Mouse (Mus musculus) kidney, postnatal 0 days (tissue): ENCODE data around the gene Pecr. TPM values are rescaled to one million over a fixed set of nuclear protein-coding genes. Genes with fewer than 3 reads are reported as not detected.
A peak's percentile ranks its signal among the peaks of the same experiment; 100 is the strongest.
"Not testable (repeated sequence)": the region's sequence is repeated elsewhere in the genome, so short reads cannot be mapped to it uniquely, and the experiment has no call there.

ENCODE experiments used
- ATAC-seq: fragments of 200-750 bp; cut with Nextera tagmentation; replicated peaks from 2 replicates; pipeline ENCODE4 v1.8.0; 2017; ENCODE audit warnings: low read depth, moderate number of reproducible peaks, moderate TSS enrichment, moderate library complexity; ENCODE audit not compliant: low FRiP score
- DNase-seq: peaks from one replicate; pipeline ENCODE4 v3.0.0-alpha.2; 2016; ENCODE audit warnings: low spot score
- H3K27ac ChIP-seq: fragments of 300-500 bp; sonication (generic); 2 replicates; pipeline ENCODE4 v1.5.1; 2014; ENCODE audit warnings: mild to moderate bottlenecking
- H3K27me3 ChIP-seq: fragments of 300-500 bp; sonication (generic); 2 replicates; pipeline ENCODE4 v1.6.1; 2014; ENCODE audit warnings: low read length, mixed read lengths; ENCODE audit not compliant: insufficient read depth
- H3K36me3 ChIP-seq: fragments of 300-500 bp; sonication (generic); 2 replicates; pipeline ENCODE4 v1.6.1; 2014; ENCODE audit warnings: low read length, mixed read lengths; ENCODE audit not compliant: insufficient read depth
- H3K4me1 ChIP-seq: fragments of 300-500 bp; sonication (generic); replicated peaks from 2 replicates; pipeline ENCODE4 v1.6.1; 2014; ENCODE audit warnings: antibody characterized with exemption, low read length, mixed read lengths; ENCODE audit not compliant: insufficient read depth
- H3K4me2 ChIP-seq: fragments of 300-500 bp; sonication (generic); 2 replicates; pipeline ENCODE4 v1.6.1; 2014; ENCODE audit warnings: mild to moderate bottlenecking, low read length, moderate library complexity, mixed read lengths
- H3K4me3 ChIP-seq: fragments of 300-500 bp; sonication (generic); replicated peaks from 2 replicates; pipeline ENCODE4 v1.5.1; 2014; ENCODE audit warnings: low read depth, low read length
- H3K9ac ChIP-seq: fragments of 300-500 bp; sonication (generic); 2 replicates; pipeline ENCODE4 v1.6.1; 2014; ENCODE audit warnings: low read depth, low read length
- H3K9me3 ChIP-seq: fragments of 300-500 bp; sonication (generic); replicated peaks from 2 replicates; pipeline ENCODE4 v1.6.1; 2016; ENCODE audit warnings: low read length, inconsistent platforms, mixed read lengths
- CTCF ChIP-seq: IDR thresholded peaks from 2 replicates; pipeline ENCODE4 v1.5.1; 2016; ENCODE audit warnings: antibody characterized with exemption, low read depth, mild to moderate bottlenecking, moderate library complexity
- WGBS: fragments of 180-500 bp; shearing (Covaris S2); extraction: QIAGEN DNeasy Blood & Tissue Kit; methylation state at CpG from one replicate; pipeline ENCODE4 v1.1.7; 2014; 5-methylcytosine and 5-hydroxymethylcytosine counted together
- polyA plus RNA-seq: library from polyadenylated mRNA; unstranded; fragments of >200 nt; fragmentation: Nextera tagmentation; extraction: Ambion mirVana; gene quantifications from 2 replicates; pipeline ENCODE4 v1.2.1, GENCODE M21; 2015

Pecr gene
- polyA plus RNA-seq, 1 experiment from 2014 or later: 82.0 TPM

- Histone ChIP-seq H3K27me3 (no peaks in the 10 kb centered on the region), H3K27ac (no peak overlapping the region), H3K4me2 (peak overlapping the region; percentile 59), H3K4me1 (0 out of 2 replicates have a peak, but pooled peaks cover 4% of the 10 kb centered on the region), H3K4me3 (peak overlapping the region; percentile 35), H3K36me3 (no peaks in the 10 kb centered on the region), H3K9me3 (no peaks in the 10 kb centered on the region), H3K9ac (peak overlapping the region; percentile 58; the same call in 1 of the 2 replicates)
- TF ChIP-seq CTCF: no peak
- DNase-seq (peak; percentile 29), ATAC-seq (no peak)
- 37% methylated on average over 11 of the region's 11 CpGs for WGBS
Observed at GRCm38 (mm10) chr1:72253881-72254491, 30.1 kb downstream of the Pecr start.

GRCm38 (mm10) chr1:72251806-72252205 is 32.3 kb downstream of the Pecr start:
- H3K27me3 ChIP-seq: no peaks in the 10 kb centered on the region
- no peak overlapping the region for H3K9ac ChIP-seq
- H3K27ac ChIP-seq: no peak overlapping the region
- no peak overlapping the region for H3K4me3 ChIP-seq
- no peaks in the 10 kb centered on the region for H3K9me3 ChIP-seq
- ATAC-seq: no peak
- 76% methylated on average over 1 of the region's 1 CpGs for WGBS
- no peak for TF ChIP-seq CTCF
- no peaks in the 10 kb centered on the region for H3K36me3 ChIP-seq
- 0 out of 2 replicates have a peak, but pooled peaks cover 4% of the 10 kb centered on the region for H3K4me1 ChIP-seq
- no peak for DNase-seq
- no peak overlapping the region for H3K4me2 ChIP-seq

- 54% methylated on average over 9 of the region's 9 CpGs for WGBS
- not testable (repeated sequence) for ATAC-seq, DNase-seq
Observed at GRCm38 (mm10) chr1:72248226-72248737, 35.8 kb downstream of the Pecr start.

GRCm38 (mm10) chr1:72244317-72245036 is 39.6 kb downstream of the Pecr start:
- no peaks in the 10 kb centered on the region for H3K9me3 ChIP-seq
- H3K27ac ChIP-seq: peak overlapping the region; percentile 97; the same call in 1 of the 2 replicates
- DNase-seq (peak; percentile 89), ATAC-seq (peak; percentile 87)
- H3K4me1 ChIP-seq: no peaks in the 10 kb centered on the region
- no peaks in the 10 kb centered on the region for H3K27me3 ChIP-seq
- H3K9ac ChIP-seq: no peak overlapping the region; the same call in 1 of the 2 replicates
- H3K4me3 ChIP-seq: peak overlapping the region; percentile 33; the same call in 1 of the 2 replicates
- H3K36me3 ChIP-seq: no peaks in the 10 kb centered on the region
- WGBS: 1% methylated on average over 12 of the region's 12 CpGs
- no peak for TF ChIP-seq CTCF
- peak overlapping the region; percentile 56 for H3K4me2 ChIP-seq

More at GRCm38 (mm10) chr1:72248226-72248737, 35.8 kb downstream of the Pecr start:
- H3K4me3 ChIP-seq, H3K27ac ChIP-seq, H3K27me3 ChIP-seq, H3K9ac ChIP-seq, H3K4me2 ChIP-seq, H3K4me1 ChIP-seq, H3K36me3 ChIP-seq, H3K9me3 ChIP-seq: not testable (repeated sequence)

- peak overlapping the region; percentile 97 for H3K27ac ChIP-seq
- peak overlapping the region; percentile 81 for H3K9ac ChIP-seq
- no peaks in the 10 kb centered on the region for H3K4me1 ChIP-seq
- ATAC-seq (peak; percentile 94), DNase-seq (peak; percentile 95)
- no peaks in the 10 kb centered on the region for H3K36me3 ChIP-seq
- H3K9me3 ChIP-seq: no peaks in the 10 kb centered on the region
- no peaks in the 10 kb centered on the region for H3K27me3 ChIP-seq
- TF ChIP-seq CTCF: peak; percentile 27; the same call in 1 of the 2 replicates
- 1% methylated on average over 44 of the region's 47 CpGs for WGBS
- peak overlapping the region; percentile 56 for H3K4me2 ChIP-seq
- peak overlapping the region; percentile 33 for H3K4me3 ChIP-seq
Observed at GRCm38 (mm10) chr1:72243656-72244316, 40.3 kb downstream of the Pecr start.

- H3K27me3 ChIP-seq: no peaks in the 10 kb centered on the region
- H3K9me3 ChIP-seq: no peaks in the 10 kb centered on the region
- WGBS: 91% methylated on average over 5 of the region's 5 CpGs
- no peak for ATAC-seq
- H3K36me3 ChIP-seq: no peaks in the 10 kb centered on the region
- H3K27ac ChIP-seq: no peak overlapping the region
- H3K4me2 ChIP-seq: no peak overlapping the region
- no peak overlapping the region for H3K9ac ChIP-seq
- DNase-seq: no peak
- no peaks in the 10 kb centered on the region for H3K4me1 ChIP-seq
- no peak overlapping the region for H3K4me3 ChIP-seq
- no peak for TF ChIP-seq CTCF
Observed at GRCm38 (mm10) chr1:72242581-72243143, 41.5 kb downstream of the Pecr start.

- H3K36me3 ChIP-seq, H3K4me2 ChIP-seq, DNase-seq, ATAC-seq, H3K27ac ChIP-seq, H3K9ac ChIP-seq, H3K9me3 ChIP-seq, H3K4me1 ChIP-seq, H3K27me3 ChIP-seq, H3K4me3 ChIP-seq: not testable (repeated sequence)
- 86% methylated on average over 3 of the region's 3 CpGs for WGBS
Observed at GRCm38 (mm10) chr1:72239113-72239512, 45.0 kb downstream of the Pecr start.
